13 mouse cellular contexts compared by ENCODE assay signal in genomic region chr5:133802001-133802400, GRCm38 (mm10).
DNase-seq lines count a peak whose midpoint lies in the region; ATAC-seq and TF ChIP-seq lines count a peak whose summit lies in the region.
"Had no signal": no experiment of that assay in that cellular context is flagged by ENCODE, and none has a peak within 500 bp of the region (broad histone marks: within the 10 kb centered on the region; RNA-seq: fewer than 3 reads in every experiment).

No protein-coding gene starts in this region.

- intact Hi-C loops in heart, adult 2 months (cut with DNase I) = loop anchor here (10.0 kb wide), 2 partner anchors 203 to 263 kb away; no protein-coding TSS in a partner anchor

- H3K27ac ChIP-seq in heart, adult 2 months = no peak overlapping the region
- H3K27ac ChIP-seq in heart, embryonic 10.5 days = no peak overlapping the region
- H3K27ac ChIP-seq in liver, postnatal 0 days (ENCODE audit: low read depth) = no peak overlapping the region
- H3K27ac ChIP-seq in liver, embryonic 11.5 days (ENCODE audit: low read depth, low read length) = no peak overlapping the region
- H3K27ac ChIP-seq: macrophage had no signal

- ATAC-seq in liver, postnatal 0 days = no peak
- ATAC-seq in liver, embryonic 11.5 days (replicated peaks; ENCODE audit: low FRiP score) = no peak

- H3K79me2 ChIP-seq in heart, adult 2 months (replicated peaks; ENCODE audit: control insufficient read depth, insufficient read depth, low read length) = no peaks in the 10 kb centered on the region

- WGBS in heart, adult 2 months = 63% methylated on average over 3 of the region's 3 CpGs
- 74% methylated on average over 3 of the region's 3 CpGs for WGBS in heart, embryonic 10.5 days
- 61% methylated on average over 3 of the region's 3 CpGs for WGBS in liver, postnatal 0 days (ENCODE audit: insufficient replicate concordance)
- WGBS in liver, embryonic 11.5 days = 67% methylated on average over 3 of the region's 3 CpGs

- H3K4me2 ChIP-seq in liver, postnatal 0 days (ENCODE audit: low read depth, low read length) = no peak overlapping the region
- no peak overlapping the region for H3K4me2 ChIP-seq in liver, embryonic 11.5 days
- H3K4me2 ChIP-seq: heart, embryonic 11.5 days had no signal

- TF ChIP-seq EP300 in heart, adult 2 months (IDR thresholded peaks at IDR 0.05; ENCODE audit: insufficient read depth, low read depth, low read length) = no peak
- TF ChIP-seq EP300 in liver, postnatal 0 days (IDR thresholded peaks at IDR 0.05; ENCODE audit: low read depth) = no peak

- TF ChIP-seq CTCF in heart, adult 2 months (IDR thresholded peaks at IDR 0.05) = peak; percentile 72
- TF ChIP-seq CTCF in liver, postnatal 0 days (IDR thresholded peaks at IDR 0.05; ENCODE audit: low read depth) = peak; percentile 56
- TF ChIP-seq CTCF in brain, embryonic 14.5 days (IDR thresholded peaks at IDR 0.05; ENCODE audit: borderline replicate concordance, extremely low read depth, insufficient read depth, insufficient read length) = peak; percentile 10; the same call in 1 of the 2 replicates

- H3K4me1 ChIP-seq in heart, adult 2 months (ENCODE audit: control insufficient read depth, insufficient read depth, low read length) = no peaks in the 10 kb centered on the region
- H3K4me1 ChIP-seq in heart, embryonic 10.5 days = no peaks in the 10 kb centered on the region
- no peaks in the 10 kb centered on the region for H3K4me1 ChIP-seq in liver, postnatal 0 days (ENCODE audit: insufficient read depth)
- H3K4me1 ChIP-seq in liver, embryonic 11.5 days (replicated peaks; ENCODE audit: control insufficient read depth, insufficient read depth, low read length) = no peaks in the 10 kb centered on the region

- H3K4me3 ChIP-seq in heart, adult 2 months = no peak overlapping the region
- no peak overlapping the region for H3K4me3 ChIP-seq in heart, embryonic 10.5 days
- no peak overlapping the region for H3K4me3 ChIP-seq in liver, postnatal 0 days (ENCODE audit: low read depth, low read length)
- H3K4me3 ChIP-seq in liver, embryonic 11.5 days (ENCODE audit: low read depth, low read length) = no peak overlapping the region

- no peaks in the 10 kb centered on the region for H3K36me3 ChIP-seq in heart, adult 2 months (ENCODE audit: control insufficient read depth, insufficient read depth, low read length)
- no peaks in the 10 kb centered on the region for H3K36me3 ChIP-seq in heart, embryonic 10.5 days
- no peaks in the 10 kb centered on the region for H3K36me3 ChIP-seq in liver, postnatal 0 days (replicated peaks; ENCODE audit: insufficient read depth, low read length)
- H3K36me3 ChIP-seq in liver, embryonic 11.5 days (ENCODE audit: control insufficient read depth, insufficient read depth, low read length) = no peaks in the 10 kb centered on the region

- DNase-seq in heart, adult 2 months = no peak
- no peak for DNase-seq in heart, embryonic 10.5 days (ENCODE audit: low spot score)
- DNase-seq in liver, postnatal 0 days = no peak
- no peak for DNase-seq in liver, embryonic 11.5 days (ENCODE audit: low spot score)
- peak; percentile 28 for DNase-seq in ES-CJ7 (ENCODE audit: low read depth, low spot score)
- no peak for DNase-seq in brain, embryonic 14.5 days (ENCODE audit: low read depth)
- no peak for DNase-seq in spleen, adult 18-20 months
- DNase-seq: adrenal gland, adult 2 months; cerebellum, adult 18-20 months; right cerebral cortex, adult 18-20 months; thymus, postnatal 25 days had no signal

- TF ChIP-seq POLR2A in heart, adult 2 months (IDR thresholded peaks at IDR 0.05; ENCODE audit: insufficient read depth, low read depth, low read length) = no peak
- TF ChIP-seq POLR2A in brain, embryonic 14.5 days (IDR thresholded peaks at IDR 0.05; ENCODE audit: borderline replicate concordance, extremely low read depth, insufficient read depth, insufficient read length, poor library complexity, severe bottlenecking) = no peak

- H3K27me3 ChIP-seq in heart, adult 2 months (ENCODE audit: control insufficient read depth, insufficient read depth, low read length) = no peaks in the 10 kb centered on the region
- H3K27me3 ChIP-seq in heart, embryonic 10.5 days (ENCODE audit: insufficient read depth, poor library complexity, severe bottlenecking) = no peaks in the 10 kb centered on the region
- H3K27me3 ChIP-seq in liver, postnatal 0 days (ENCODE audit: insufficient read depth, low read length) = no peaks in the 10 kb centered on the region
- H3K27me3 ChIP-seq in liver, embryonic 11.5 days (replicated peaks; ENCODE audit: control insufficient read depth, insufficient read depth, low read length) = no peaks in the 10 kb centered on the region

- no peaks in the 10 kb centered on the region for H3K9me3 ChIP-seq in heart, embryonic 10.5 days
- no peaks in the 10 kb centered on the region for H3K9me3 ChIP-seq in liver, postnatal 0 days (ENCODE audit: low read length)
- no peaks in the 10 kb centered on the region for H3K9me3 ChIP-seq in liver, embryonic 11.5 days (ENCODE audit: control insufficient read depth, low read length)

- H3K9ac ChIP-seq in heart, adult 2 months (ENCODE audit: low read depth, low read length) = no peak overlapping the region
- H3K9ac ChIP-seq in liver, postnatal 0 days (replicated peaks) = no peak overlapping the region
- H3K9ac ChIP-seq in liver, embryonic 11.5 days (ENCODE audit: low read depth, low read length) = no peak overlapping the region

Comparison
In these comparisons a context has a peak if more than half of its experiments do, and no peak if none do; other contexts are left out.
1. CTCF ChIP-seq: peak in every context shown above with its lines; median percentile 72 in heart, adult 2 months; 56 in liver, postnatal 0 days; 10 in brain, embryonic 14.5 days.